In genomic region chr15:8569617-8570016, GRCm38 (mm10) we compare ENCODE assay signal across 8 mouse cellular contexts. TPM values are rescaled to one million over a fixed set of nuclear protein-coding genes. Genes with fewer than 3 reads are reported as not detected.
DNase-seq lines count a peak whose midpoint lies in the region; ATAC-seq lines count a peak whose summit lies in the region.

No protein-coding gene starts in this region.

- DNase-seq in left cerebral cortex, adult 18-20 months (ENCODE audit: low spot score in 2 of 2): peak; percentile 13 to 15
- DNase-seq in left cerebral cortex, adult 11 months (ENCODE audit: low spot score): no peak
- DNase-seq in MEL-GATA-1-ER (ENCODE audit: extremely low read depth, low read depth): peak; percentile 53
- DNase-seq in forebrain, embryonic 10.5 days (ENCODE audit: extremely low spot score, low spot score): no peak
- peak; percentile 12 for DNase-seq in ovary, postnatal 14 days (ENCODE audit: low spot score)

- WGBS in forebrain, embryonic 10.5 days: 8% methylated on average over 11 of the region's 11 CpGs
- 2% methylated on average over 11 of the region's 11 CpGs for WGBS in intestine, embryonic 16.5 days
- 3% methylated on average over 11 of the region's 11 CpGs for WGBS in lung, embryonic 16.5 days

- peak overlapping the region; percentile 51 for H3K27ac ChIP-seq in forebrain, embryonic 10.5 days
- H3K27ac ChIP-seq in intestine, embryonic 16.5 days (ENCODE audit: low read length): peak overlapping the region; percentile 96
- peak overlapping the region; percentile 94 for H3K27ac ChIP-seq in lung, embryonic 16.5 days (ENCODE audit: low read length)

- H3K9me3 ChIP-seq in forebrain, embryonic 10.5 days: no peaks in the 10 kb centered on the region
- no peaks in the 10 kb centered on the region for H3K9me3 ChIP-seq in intestine, embryonic 16.5 days (ENCODE audit: control insufficient read depth, low read length)
- H3K9me3 ChIP-seq in lung, embryonic 16.5 days (ENCODE audit: control insufficient read depth, low read length): no peaks in the 10 kb centered on the region

- H3K9ac ChIP-seq in intestine, embryonic 16.5 days (ENCODE audit: low read depth, low read length): peak overlapping the region; percentile 70
- H3K9ac ChIP-seq in lung, embryonic 16.5 days (ENCODE audit: low read length): peak overlapping the region; percentile 70

- H3K36me3 ChIP-seq in forebrain, embryonic 10.5 days (replicated peaks): no peaks in the 10 kb centered on the region
- H3K36me3 ChIP-seq in intestine, embryonic 16.5 days (ENCODE audit: control insufficient read depth, insufficient read depth, low read length): no peaks in the 10 kb centered on the region
- H3K36me3 ChIP-seq in lung, embryonic 16.5 days (ENCODE audit: control insufficient read depth, insufficient read depth, low read length): no peaks in the 10 kb centered on the region

- peaks cover 15% of the 10 kb centered on the region for H3K4me1 ChIP-seq in forebrain, embryonic 10.5 days
- peaks cover 2% of the 10 kb centered on the region; the same call in 1 of the 2 replicates for H3K4me1 ChIP-seq in intestine, embryonic 16.5 days (ENCODE audit: control insufficient read depth, insufficient read depth, low read length)
- 0 out of 2 replicates have a peak, but pooled peaks cover 5% of the 10 kb centered on the region for H3K4me1 ChIP-seq in lung, embryonic 16.5 days (replicated peaks; ENCODE audit: control insufficient read depth, insufficient read depth, low read length)

- H3K27me3 ChIP-seq in forebrain, embryonic 10.5 days (ENCODE audit: poor library complexity, severe bottlenecking): peaks cover 36% of the 10 kb centered on the region
- no peaks in the 10 kb centered on the region for H3K27me3 ChIP-seq in intestine, embryonic 16.5 days (replicated peaks; ENCODE audit: control insufficient read depth, insufficient read depth, low read length)
- H3K27me3 ChIP-seq in lung, embryonic 16.5 days (ENCODE audit: control insufficient read depth, insufficient read depth, low read depth, low read length): no peaks in the 10 kb centered on the region

- peak overlapping the region; percentile 94 for H3K4me2 ChIP-seq in intestine, embryonic 16.5 days (ENCODE audit: low read depth, low read length)
- peak overlapping the region; percentile 90 for H3K4me2 ChIP-seq in lung, embryonic 16.5 days (ENCODE audit: low read depth, low read length)

- H3K4me3 ChIP-seq in forebrain, embryonic 10.5 days: peak overlapping the region; percentile 68
- H3K4me3 ChIP-seq in intestine, embryonic 16.5 days (ENCODE audit: low read length): peak overlapping the region; percentile 64
- H3K4me3 ChIP-seq in lung, embryonic 16.5 days (ENCODE audit: low read length): peak overlapping the region; percentile 71

- ATAC-seq in intestine, embryonic 16.5 days: peak; percentile 70
- ATAC-seq in lung, embryonic 16.5 days (ENCODE audit: low read depth): peak; percentile 24
- no peak for ATAC-seq in frontal cortex, adult (ENCODE audit: low TSS enrichment)

RNA-seq across cellular contexts. Expression of gene Gm2310, which starts 49.9 kb away (rescaled TPM):
- not detected for total RNA-seq in left cerebral cortex, adult 18-20 months (2021)
- not detected in 2 replicates for polyA plus RNA-seq in forebrain, embryonic 10.5 days (2016; fragmentation: Nextera tagmentation; extraction: Ambion mirVana)
- polyA plus RNA-seq in intestine, embryonic 16.5 days (2015; fragmentation: Nextera tagmentation; extraction: Ambion mirVana): not detected in 2 replicates
- not detected in 2 replicates for polyA plus RNA-seq in lung, embryonic 16.5 days (2015; fragmentation: Nextera tagmentation; extraction: Ambion mirVana)

Comparison
In these comparisons a context has a peak if more than half of its experiments do, and no peak if none do; other contexts are left out.
1. DNase-seq: peak in left cerebral cortex, adult 18-20 months (2 of 2), MEL-GATA-1-ER (single experiment) and ovary, postnatal 14 days (single experiment); none in left cerebral cortex, adult 11 months (single experiment) and forebrain, embryonic 10.5 days (single experiment).
2. Peak in every context shown above with its lines, with median percentiles within 50 percentile points of each other: H3K27ac ChIP-seq and H3K4me3 ChIP-seq.